Mouse (Mus musculus) natural killer cell, adult 2 months (primary cell): ENCODE data around the gene Olfr130.

Experiments
- DNase-seq, 2 experiments: peaks; one replicate each; pipeline ENCODE4 v3.0.0; 2022; ENCODE audit warnings: low spot score in 2 of 2

The Olfr130 gene

DNA sequence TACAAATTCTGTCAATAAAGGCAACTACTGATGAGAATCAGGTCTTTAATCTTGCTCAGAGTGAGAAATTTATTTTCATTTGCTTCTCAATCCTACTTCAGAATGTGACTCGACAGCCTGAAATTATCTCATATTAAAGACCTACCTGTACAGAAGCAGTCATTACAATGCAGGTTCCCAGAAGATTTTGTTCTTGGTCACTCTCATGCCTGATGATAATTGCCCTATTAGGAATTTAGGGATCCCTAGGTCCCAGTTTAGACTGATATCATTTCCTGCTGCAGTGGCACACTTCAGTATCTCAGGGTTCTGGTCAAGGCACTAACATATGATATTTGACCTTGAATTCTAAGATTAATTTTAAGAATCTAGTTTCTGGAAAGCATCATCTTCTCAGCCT, at the start of gene Olfr130:
TSS of gene Olfr130 (plus strand) at position 301 of the 400 bp plus-strand sequence.
- DNase-seq = no peak

DNA sequence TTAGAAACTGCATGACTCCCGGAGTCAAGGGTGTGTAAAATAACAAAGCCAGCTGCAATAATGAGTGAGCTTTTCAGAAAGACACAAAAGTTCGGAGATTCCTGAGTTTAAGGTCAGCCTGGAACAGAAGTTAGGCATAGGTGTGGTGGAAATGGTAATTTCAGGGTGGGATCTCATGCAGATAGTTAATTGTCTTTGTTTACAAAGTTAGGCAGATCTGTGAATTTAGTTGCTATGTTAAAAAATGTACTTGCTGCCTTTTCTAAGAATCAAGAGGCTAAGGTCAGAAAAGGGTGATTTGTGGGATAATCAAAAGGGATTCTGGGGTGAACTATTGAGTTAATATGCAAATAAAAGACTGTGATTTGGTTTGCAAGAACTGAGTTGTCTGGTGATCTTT, 47.4 kb upstream of the Olfr130 start:
- no peak for DNase-seq

DNA sequence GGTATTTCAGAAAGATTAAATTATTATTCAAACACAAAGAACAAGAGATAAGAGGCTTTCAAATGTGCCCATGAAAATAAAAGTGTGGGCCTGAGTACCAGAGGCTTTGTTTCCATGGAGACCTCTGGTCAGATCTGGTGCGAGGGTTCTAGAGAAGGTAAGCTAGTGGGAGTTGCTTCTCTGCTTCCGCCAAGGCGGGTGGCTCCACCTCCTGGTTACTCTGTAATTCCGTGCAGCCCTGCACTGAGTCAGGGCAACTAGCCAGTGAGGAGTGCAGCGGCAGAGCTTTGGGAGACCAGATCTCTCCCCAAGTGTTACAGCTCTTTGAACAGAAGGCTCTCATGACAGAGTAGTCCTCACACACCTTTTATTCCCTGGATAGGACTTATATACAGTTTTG, 37.4 kb upstream of the Olfr130 start:
- DNase-seq = no peak

DNA sequence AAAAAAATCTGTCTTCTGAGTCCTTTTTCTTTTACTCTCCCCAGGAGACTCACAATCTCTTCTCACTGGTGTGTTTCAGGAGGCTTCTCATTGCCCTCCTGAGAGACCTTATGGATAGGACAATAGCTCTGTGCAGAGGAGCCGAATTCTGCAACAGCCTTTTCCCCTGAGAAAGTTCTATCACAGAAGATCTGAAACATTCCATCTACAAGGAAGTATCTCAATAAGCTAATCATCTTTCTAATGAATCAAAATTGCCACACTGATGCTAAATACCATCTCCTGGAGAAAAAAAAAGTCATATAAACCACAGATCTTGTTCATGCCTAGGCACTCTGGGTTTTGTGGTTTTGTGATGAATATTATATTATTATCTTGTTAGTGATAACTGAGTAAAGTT, 3.7 kb upstream of the Olfr130 start, which contains the start of gene Olfr129:
TSS of gene Olfr129 (minus strand) at position 101 of the 400 bp plus-strand sequence.
- no peak for DNase-seq

DNA sequence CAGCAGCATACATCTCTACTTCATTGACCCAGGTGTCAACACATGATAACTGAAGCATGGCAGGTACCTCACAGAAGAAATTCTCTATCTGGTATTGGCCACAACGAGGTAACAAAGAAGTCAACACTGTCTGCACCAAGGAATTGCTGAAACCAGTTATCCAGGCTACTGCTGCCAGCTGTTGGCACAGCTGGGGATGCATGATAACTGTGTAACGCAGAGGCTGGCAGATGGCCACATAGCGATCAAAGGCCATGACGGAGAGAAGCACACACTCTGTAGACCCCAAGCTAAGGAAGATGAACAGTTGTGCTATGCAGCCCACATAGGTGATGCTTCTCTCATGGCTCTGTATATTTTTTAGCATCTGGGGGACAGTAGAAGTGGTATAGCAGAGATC, 18.6 kb downstream of the Olfr130 start:
- no peak for DNase-seq

DNA sequence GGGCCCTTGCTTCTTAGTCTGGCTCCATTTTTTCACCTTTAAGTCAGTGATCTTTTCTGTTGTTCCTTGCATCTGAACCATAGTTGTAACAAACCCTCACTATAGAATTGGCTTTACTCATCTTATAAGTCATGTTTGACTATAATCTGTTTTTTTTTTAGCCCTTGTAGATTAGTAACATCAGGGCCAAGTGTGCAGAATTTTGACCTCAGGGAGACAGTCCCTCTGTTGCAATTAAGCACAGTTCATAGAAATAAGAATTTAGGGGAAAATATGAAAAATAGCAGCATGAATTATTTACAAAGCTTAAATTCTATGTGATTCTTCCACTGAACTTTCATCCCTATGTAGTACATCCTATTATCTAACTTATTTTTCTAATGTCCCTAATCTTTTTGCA, 24.9 kb downstream of the Olfr130 start, which contains the start of gene Olfr131:
TSS of gene Olfr131 (minus strand) at position 101 of the 400 bp plus-strand sequence.
- DNase-seq = no peak
